Mouse (Mus musculus) myocyte (in vitro differentiated cells): ENCODE results near the gene Bend3.

ENCODE experiments used
- POLR2A ChIP-seq: IDR thresholded peaks from one replicate; pipeline ENCODE4 v1.6.1; 2011; ENCODE audit warnings: low read depth, mild to moderate bottlenecking, control low read depth, moderate library complexity; ENCODE audit not compliant: insufficient read length
- TCF12 ChIP-seq: IDR thresholded peaks from one replicate; pipeline ENCODE4 v1.6.1; 2011; ENCODE audit warnings: mild to moderate bottlenecking, control low read depth; ENCODE audit not compliant: poor library complexity, insufficient read depth, severe bottlenecking
- USF1 ChIP-seq: IDR thresholded peaks from one replicate; pipeline ENCODE4 v1.6.1; 2011; ENCODE audit warnings: low read depth, mild to moderate bottlenecking, control low read depth, moderate library complexity

GRCm38 (mm10) chr10:43462821-43463220 lies 15.8 kb upstream of the Bend3 start:
- no peak for TF ChIP-seq POLR2A
- no peak for TF ChIP-seq USF1
- TF ChIP-seq TCF12 = no peak
